Mouse (Mus musculus) heart, adult 2 months (tissue): Measurements from ENCODE around the gene Dqx1. TPM values are rescaled to one million over a fixed set of nuclear protein-coding genes. Genes with fewer than 3 reads are reported as not detected.

Experiments
- DNase-seq, 2 experiments: peaks; one replicate each; pipeline ENCODE4 v3.0.0; 2021
- H3K27ac ChIP-seq: fragments of 200-600 bp; 2 replicates; pipeline ENCODE4 v1.8.1; 2022
- H3K27me3 ChIP-seq: fragments of 200-500 bp; 2 replicates; pipeline ENCODE4 v1.6.1; 2012; ENCODE audit warnings: mild to moderate bottlenecking, low read length, inconsistent platforms, mixed read lengths; ENCODE audit not compliant: control insufficient read depth, insufficient read depth
- H3K36me3 ChIP-seq: fragments of 200-500 bp; 2 replicates; pipeline ENCODE4 v1.6.1; 2012; ENCODE audit warnings: low read length, inconsistent platforms; ENCODE audit not compliant: control insufficient read depth, insufficient read depth
- H3K4me1 ChIP-seq: fragments of 200-500 bp; 2 replicates; pipeline ENCODE4 v1.6.1; 2011; ENCODE audit warnings: low read length; ENCODE audit not compliant: control insufficient read depth, insufficient read depth
- H3K4me3 ChIP-seq: fragments of 200-600 bp; 2 replicates; pipeline ENCODE4 v1.8.1; 2022
- H3K79me2 ChIP-seq: fragments of 200-500 bp; replicated peaks from 2 replicates; pipeline ENCODE4 v1.6.1; 2012; ENCODE audit warnings: mild to moderate bottlenecking, inconsistent platforms, low read length, moderate library complexity, mixed read lengths; ENCODE audit not compliant: control insufficient read depth, insufficient read depth
- H3K9ac ChIP-seq: fragments of 200-500 bp; 2 replicates; pipeline ENCODE4 v1.6.1; 2012; ENCODE audit warnings: low read depth, mild to moderate bottlenecking, control low read depth, inconsistent platforms, low read length, mixed read lengths
- CTCF ChIP-seq: fragments of 200-600 bp; IDR thresholded peaks from 2 replicates; pipeline ENCODE4 v1.8.1; 2022; ENCODE audit warnings: antibody characterized with exemption, mild to moderate bottlenecking, moderate library complexity
- EP300 ChIP-seq: fragments of 200-500 bp; IDR thresholded peaks from 2 replicates; pipeline ENCODE4 v1.6.1; 2011; ENCODE audit warnings: low read depth, low read length, control low read depth; ENCODE audit not compliant: insufficient read depth
- POLR2A ChIP-seq: fragments of 200-500 bp; IDR thresholded peaks from 2 replicates; pipeline ENCODE4 v1.6.1; 2011; ENCODE audit warnings: mild to moderate bottlenecking, low read depth, low read length, control low read depth; ENCODE audit not compliant: insufficient read depth
- WGBS: fragments of 180-500 bp; shearing (Covaris S2); methylation state at CpG from one replicate; pipeline ENCODE4 v1.1.7; 2018; 5-methylcytosine and 5-hydroxymethylcytosine counted together
- intact Hi-C: fragments of 180-260 bp; cut with DNase I; formaldehyde crosslinking; loops from one replicate; pipeline ENCODE4 v1.15.1; 2025
- long read RNA-seq: library from polyadenylated mRNA; stranded (forward); transcript quantifications from one replicate; pipeline ENCODE4 v2.0.0, GENCODE M21; 2021
- polyA plus RNA-seq: library from polyadenylated mRNA; depleted of rRNA; stranded (reverse); fragments of >200 nt; gene quantifications from 2 replicates; pipeline ENCODE4 v1.2.3, GENCODE M21; 2012; rRNA removed
- total RNA-seq, 2 experiments: library from RNA; stranded (reverse); gene quantifications; 2 replicates each; pipeline ENCODE4 v1.2.3; 2021

The Dqx1 gene
- total RNA-seq = under 1 TPM; 0.65 to 0.80 TPM
- polyA plus RNA-seq = 1.4 TPM in 2 replicates
- long read RNA-seq = 0 reads

DNA sequence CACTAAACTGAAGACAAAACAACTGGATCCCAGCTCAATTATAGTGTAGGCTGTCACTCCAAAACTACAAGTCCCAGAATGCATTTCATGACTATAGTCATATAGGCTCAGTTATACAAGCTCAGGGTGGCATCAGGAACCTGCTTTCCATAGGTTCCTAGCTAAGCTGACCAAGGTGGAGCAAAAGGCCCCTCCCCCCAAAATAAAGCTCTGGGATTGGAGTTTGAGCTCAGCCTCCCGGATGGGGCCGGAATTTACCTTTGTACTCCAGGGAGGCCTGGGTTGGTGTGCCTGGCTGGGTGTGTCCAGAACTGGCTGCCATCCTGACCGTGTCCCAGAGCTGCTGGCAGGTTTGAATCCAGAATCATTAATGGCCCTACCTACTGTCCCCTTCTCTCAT lies at the start of gene Dqx1:
TSS of gene Dqx1 (plus strand) at position 55 of the 400 bp plus-strand sequence.
- Histone ChIP-seq H3K27me3 (no peaks in the 10 kb centered on the region), H3K79me2 (no peaks in the 10 kb centered on the region; the same call in 1 of the 2 replicates), H3K36me3 (no peaks in the 10 kb centered on the region), H3K4me1 (peaks cover 7% of the 10 kb centered on the region), H3K27ac (no peak within 1 kb of the TSS), H3K9ac (no peak within 1 kb of the TSS), H3K4me3 (no peak within 1 kb of the TSS)
- TF ChIP-seq EP300 (no peak), POLR2A (no peak), CTCF (no peak)
- WGBS = 72% methylated on average over 3 of the region's 3 CpGs
- DNase-seq = no peak
- intact Hi-C loops = no loop called here

DNA sequence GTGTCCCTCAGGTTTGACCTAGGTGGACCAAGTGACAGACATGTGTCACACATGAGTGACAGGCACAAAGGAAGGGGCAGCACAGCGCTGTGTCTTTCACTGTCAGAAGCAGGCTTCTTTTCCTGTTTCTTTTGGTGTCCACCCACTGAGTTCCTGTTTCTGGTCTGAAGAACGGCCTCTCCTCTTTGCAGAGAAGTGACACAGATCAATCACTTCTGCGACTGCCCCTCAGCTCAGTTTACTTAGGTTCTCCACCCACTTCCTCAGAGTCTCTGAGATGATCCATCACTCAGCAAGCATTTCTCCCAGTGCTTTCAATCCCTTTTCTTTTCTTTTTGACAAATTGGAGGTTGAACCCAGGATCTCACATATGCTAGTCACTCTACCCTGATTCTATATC lies 49.0 kb upstream of the Dqx1 start:
- no peak overlapping the region for H3K9ac ChIP-seq
- intact Hi-C loops = no loop called here
- DNase-seq = no peak
- H3K79me2 ChIP-seq = no peaks in the 10 kb centered on the region
- H3K4me3 ChIP-seq = no peak overlapping the region
- WGBS = 44% methylated on average over 3 of the region's 3 CpGs
- no peak overlapping the region for H3K27ac ChIP-seq
- TF ChIP-seq EP300 (no peak), POLR2A (no peak), CTCF (no peak)
- H3K27me3 ChIP-seq = no peaks in the 10 kb centered on the region
- no peaks in the 10 kb centered on the region for H3K36me3 ChIP-seq
- H3K4me1 ChIP-seq = peaks cover 3% of the 10 kb centered on the region; the same call in 1 of the 2 replicates

DNA sequence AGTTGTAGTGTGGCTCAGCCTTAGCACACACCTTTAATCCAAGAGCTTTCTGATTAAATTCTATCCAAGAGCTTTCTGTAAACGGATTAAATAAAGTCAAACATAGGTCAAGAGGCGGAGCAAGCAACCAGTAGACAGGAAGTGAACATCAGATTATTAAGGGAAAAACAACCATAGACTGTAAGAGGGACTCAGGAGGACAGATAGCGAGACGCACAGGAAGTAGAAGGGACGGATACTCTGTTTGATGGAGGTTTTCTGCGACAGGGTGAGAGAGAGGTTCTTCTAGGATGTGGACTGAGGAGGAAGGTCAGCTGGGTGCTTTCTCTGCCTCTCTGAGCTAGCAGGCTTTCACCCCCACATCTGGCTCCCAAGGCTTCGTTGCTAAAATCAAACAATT lies 47.6 kb upstream of the Dqx1 start:
- WGBS = 24% methylated on average over 7 of the region's 7 CpGs
- no peak overlapping the region for H3K27ac ChIP-seq
- peaks cover 3% of the 10 kb centered on the region; the same call in 1 of the 2 replicates for H3K4me1 ChIP-seq
- H3K79me2 ChIP-seq = no peaks in the 10 kb centered on the region
- no peak overlapping the region for H3K9ac ChIP-seq
- intact Hi-C loops = no loop called here
- H3K36me3 ChIP-seq = no peaks in the 10 kb centered on the region
- no peaks in the 10 kb centered on the region for H3K27me3 ChIP-seq
- no peak overlapping the region for H3K4me3 ChIP-seq
- TF ChIP-seq POLR2A (no peak), EP300 (no peak), CTCF (no peak)
- DNase-seq = no peak

DNA sequence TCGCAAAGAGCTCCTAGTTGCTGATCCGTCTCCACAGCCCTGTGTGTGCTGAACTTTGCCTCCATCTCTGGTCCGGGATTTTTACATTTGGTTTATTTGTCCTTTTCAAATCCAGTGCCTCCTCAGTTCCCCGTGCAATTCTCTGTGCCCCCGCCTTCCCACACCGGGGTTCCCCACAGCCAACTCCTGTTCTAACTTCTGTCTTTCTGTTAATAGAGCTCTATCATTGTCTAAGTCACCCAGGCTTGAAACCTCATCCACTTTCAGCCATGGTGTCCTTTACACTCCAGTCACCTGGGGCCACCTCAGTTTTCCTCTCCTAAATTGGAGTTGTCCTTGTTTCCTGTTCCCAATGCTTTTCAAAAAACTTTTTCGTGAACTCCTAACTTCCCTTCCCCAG lies 46.4 kb upstream of the Dqx1 start:
- Histone ChIP-seq H3K27me3 (no peaks in the 10 kb centered on the region), H3K4me1 (peaks cover 2% of the 10 kb centered on the region; the same call in 1 of the 2 replicates), H3K4me3 (no peak overlapping the region), H3K79me2 (no peaks in the 10 kb centered on the region), H3K36me3 (no peaks in the 10 kb centered on the region), H3K27ac (no peak overlapping the region), H3K9ac (no peak overlapping the region)
- no peak for TF ChIP-seq EP300
- TF ChIP-seq POLR2A = no peak
- no peak for TF ChIP-seq CTCF
- intact Hi-C loops = no loop called here
- 82% methylated on average over 7 of the region's 7 CpGs for WGBS
- DNase-seq = no peak

DNA sequence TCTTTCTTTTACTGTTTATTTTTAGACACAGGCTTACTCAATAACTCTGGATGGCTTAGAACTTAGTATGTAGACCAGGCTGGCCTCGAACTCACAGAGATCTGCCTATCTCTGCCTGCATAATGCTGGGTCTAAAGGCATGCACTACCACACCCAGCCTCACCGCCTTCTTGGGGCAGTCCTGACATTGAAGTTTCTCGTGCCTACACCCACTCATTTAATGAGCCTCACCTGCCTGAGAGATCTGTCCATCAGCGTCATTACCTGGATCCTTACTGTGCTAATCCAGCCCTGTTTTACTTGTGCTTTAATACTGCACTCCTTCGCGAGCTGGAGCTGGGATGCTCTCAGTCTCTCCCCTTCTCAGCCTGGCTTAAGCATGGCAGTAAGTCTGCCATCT lies 45.9 kb upstream of the Dqx1 start:
- no peak overlapping the region for H3K27ac ChIP-seq
- 81% methylated on average over 6 of the region's 6 CpGs for WGBS

DNA sequence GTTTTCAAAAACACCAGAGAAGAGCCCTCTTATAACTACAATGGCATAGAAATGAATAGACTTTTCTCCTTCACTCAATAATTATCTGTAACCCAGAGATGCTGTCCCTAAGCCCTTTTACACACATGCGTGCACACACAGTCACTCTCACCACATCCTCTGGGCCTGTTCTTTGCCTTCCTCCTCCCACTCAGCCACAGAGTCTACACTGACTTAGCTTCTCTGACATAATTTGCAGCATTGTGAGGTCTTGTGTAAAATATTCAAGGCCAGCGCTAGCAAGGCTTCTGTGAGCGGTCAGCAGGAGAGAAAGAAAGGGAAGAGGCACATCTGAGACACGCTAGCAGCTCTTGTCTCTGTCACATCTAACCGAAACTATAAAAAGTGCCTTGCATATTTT lies 44.2 kb upstream of the Dqx1 start:
- Histone ChIP-seq H3K9ac (no peak overlapping the region), H3K27ac (no peak overlapping the region), H3K27me3 (no peaks in the 10 kb centered on the region), H3K4me3 (no peak overlapping the region), H3K36me3 (no peaks in the 10 kb centered on the region), H3K4me1 (peaks cover 5% of the 10 kb centered on the region), H3K79me2 (no peaks in the 10 kb centered on the region)
- no peak for DNase-seq
- 69% methylated on average over 5 of the region's 5 CpGs for WGBS
- TF ChIP-seq CTCF (no peak), POLR2A (no peak), EP300 (no peak)
- intact Hi-C loops = no loop called here

More for the DNA sequence above, 45.9 kb upstream of the Dqx1 start:
- no peak for DNase-seq
- Histone ChIP-seq H3K79me2 (no peaks in the 10 kb centered on the region), H3K4me1 (peaks cover 2% of the 10 kb centered on the region; the same call in 1 of the 2 replicates), H3K36me3 (no peaks in the 10 kb centered on the region), H3K4me3 (no peak overlapping the region), H3K9ac (no peak overlapping the region), H3K27me3 (no peaks in the 10 kb centered on the region)
- TF ChIP-seq POLR2A (no peak), EP300 (no peak), CTCF (no peak)
- intact Hi-C loops = no loop called here
